Comparison of ENCODE assay signal across 10 mouse cellular contexts in genomic region chr2:4562373-4562772, GRCm38 (mm10).
DNase-seq lines count a peak whose midpoint lies in the region; ATAC-seq and TF ChIP-seq lines count a peak whose summit lies in the region.
"Had no signal": no experiment of that assay in that cellular context is flagged by ENCODE, and none has a peak within 500 bp of the region (broad histone marks: within the 10 kb centered on the region; RNA-seq: fewer than 3 reads in every experiment).

No protein-coding gene starts in this region.

- H3K9me3 ChIP-seq in embryonic facial prominence, embryonic 15.5 days (replicated peaks): no peaks in the 10 kb centered on the region
- H3K9me3 ChIP-seq in intestine, embryonic 16.5 days (ENCODE audit: control insufficient read depth, low read length): no peaks in the 10 kb centered on the region
- H3K9me3 ChIP-seq in midbrain, embryonic 16.5 days (replicated peaks; ENCODE audit: control insufficient read depth, low read length, poor library complexity, severe bottlenecking): no peaks in the 10 kb centered on the region

- no peak for DNase-seq in layer of hippocampus, adult 2 months (ENCODE audit: low spot score in 2 of 2)
- DNase-seq in layer of hippocampus, postnatal 25 days (ENCODE audit: extremely low spot score in 1 of 2, low spot score in 1 of 2): no peak
- no peak for DNase-seq in left cerebral cortex, adult 8-10 months (ENCODE audit: low spot score in 2 of 2)
- DNase-seq in spleen, adult 18-20 months: no peak
- DNase-seq: right cerebral cortex, postnatal 25 days had no signal

- H3K9ac ChIP-seq in embryonic facial prominence, embryonic 15.5 days: no peak overlapping the region
- no peak overlapping the region for H3K9ac ChIP-seq in intestine, embryonic 16.5 days (ENCODE audit: low read depth, low read length)
- no peak overlapping the region for H3K9ac ChIP-seq in midbrain, embryonic 16.5 days (ENCODE audit: low read depth, low read length)

- TF ChIP-seq CTCF in layer of hippocampus, adult 2 months (conservative IDR thresholded peaks at IDR 0.05): no peak

- WGBS in embryonic facial prominence, embryonic 15.5 days: 73% methylated on average over 3 of the region's 3 CpGs
- 67% methylated on average over 3 of the region's 3 CpGs for WGBS in intestine, embryonic 16.5 days
- 68% methylated on average over 3 of the region's 3 CpGs for WGBS in midbrain, embryonic 16.5 days

- H3K4me1 ChIP-seq in embryonic facial prominence, embryonic 15.5 days: peaks cover 77% of the 10 kb centered on the region
- peaks cover 28% of the 10 kb centered on the region for H3K4me1 ChIP-seq in intestine, embryonic 16.5 days (ENCODE audit: control insufficient read depth, insufficient read depth, low read length)
- peaks cover 28% of the 10 kb centered on the region for H3K4me1 ChIP-seq in midbrain, embryonic 16.5 days (ENCODE audit: control insufficient read depth, insufficient read depth, low read length)

- H3K27ac ChIP-seq in layer of hippocampus, adult 2 months: no peak overlapping the region
- 0 out of 2 replicates have a peak overlapping the region, but pooled peaks have one; percentile 39 for H3K27ac ChIP-seq in embryonic facial prominence, embryonic 15.5 days (replicated peaks)
- no peak overlapping the region for H3K27ac ChIP-seq in intestine, embryonic 16.5 days (ENCODE audit: low read length)
- no peak overlapping the region for H3K27ac ChIP-seq in midbrain, embryonic 16.5 days (ENCODE audit: low read length)

- peak overlapping the region; percentile 22; the same call in 1 of the 2 replicates for H3K4me3 ChIP-seq in layer of hippocampus, adult 2 months
- peak overlapping the region; percentile 53 for H3K4me3 ChIP-seq in embryonic facial prominence, embryonic 15.5 days (replicated peaks)
- H3K4me3 ChIP-seq in intestine, embryonic 16.5 days (ENCODE audit: low read length): peak overlapping the region; percentile 6
- H3K4me3 ChIP-seq in midbrain, embryonic 16.5 days (ENCODE audit: low read depth, low read length): no peak overlapping the region

- peaks cover 19% of the 10 kb centered on the region for H3K36me3 ChIP-seq in embryonic facial prominence, embryonic 15.5 days
- H3K36me3 ChIP-seq in intestine, embryonic 16.5 days (ENCODE audit: control insufficient read depth, insufficient read depth, low read length): peaks cover 3% of the 10 kb centered on the region; the same call in 1 of the 2 replicates
- peaks cover 13% of the 10 kb centered on the region for H3K36me3 ChIP-seq in midbrain, embryonic 16.5 days (ENCODE audit: control insufficient read depth, insufficient read depth, low read length)

- H3K27me3 ChIP-seq in embryonic facial prominence, embryonic 15.5 days: no peaks in the 10 kb centered on the region
- no peaks in the 10 kb centered on the region for H3K27me3 ChIP-seq in intestine, embryonic 16.5 days (replicated peaks; ENCODE audit: control insufficient read depth, insufficient read depth, low read length)
- no peaks in the 10 kb centered on the region for H3K27me3 ChIP-seq in midbrain, embryonic 16.5 days (ENCODE audit: control insufficient read depth, insufficient read depth, low read depth, low read length)
- H3K27me3 ChIP-seq: Patski had no signal

- peak overlapping the region; percentile 65 for H3K4me2 ChIP-seq in embryonic facial prominence, embryonic 15.5 days (replicated peaks)
- peak overlapping the region; percentile 27 for H3K4me2 ChIP-seq in intestine, embryonic 16.5 days (ENCODE audit: low read depth, low read length)
- H3K4me2 ChIP-seq in midbrain, embryonic 16.5 days (ENCODE audit: low read length): 0 out of 2 replicates have a peak overlapping the region, but pooled peaks have one; percentile 14

- ATAC-seq in embryonic facial prominence, embryonic 15.5 days (ENCODE audit: insufficient number of reproducible peaks, low FRiP score, low TSS enrichment, low read depth): no peak
- ATAC-seq in intestine, embryonic 16.5 days: no peak
- ATAC-seq in midbrain, embryonic 16.5 days: no peak
- ATAC-seq in monocyte, adult 5-6 weeks (replicated peaks; ENCODE audit: insufficient number of reproducible peaks, low FRiP score, low TSS enrichment, poor library complexity, severe bottlenecking): no peak
- ATAC-seq: Patski had no signal

Comparison
In these comparisons a context has a peak if more than half of its experiments do, and no peak if none do; other contexts are left out.
1. H3K4me2 ChIP-seq: peak in every context shown above with its lines; median percentile 65 in embryonic facial prominence, embryonic 15.5 days; 27 in intestine, embryonic 16.5 days; 14 in midbrain, embryonic 16.5 days.